Comparison of ENCODE assay signal across 12 mouse cellular contexts in the genomic region with DNA sequence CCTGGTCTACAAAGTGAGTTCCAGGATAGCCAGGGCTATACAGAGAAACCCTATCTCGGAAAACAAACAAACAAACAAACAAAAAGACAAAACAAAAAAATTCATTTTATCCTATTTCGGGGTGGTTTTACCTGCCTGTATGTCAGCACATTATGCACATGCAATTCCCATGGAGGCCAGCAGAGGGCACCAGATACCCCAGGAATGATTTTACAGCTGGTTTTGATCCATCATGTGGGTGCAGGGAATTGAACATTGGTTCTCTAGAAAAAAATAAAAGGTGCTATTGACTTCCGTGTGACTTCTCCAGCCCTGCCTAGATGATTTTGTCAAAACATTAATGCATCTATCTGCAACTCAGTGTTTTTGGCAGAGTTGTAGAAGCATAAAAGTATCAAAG.
DNase-seq lines count a peak whose midpoint lies in the region; ATAC-seq and TF ChIP-seq lines count a peak whose summit lies in the region.
"Had no signal": no experiment of that assay in that cellular context is flagged by ENCODE, and none has a peak within 500 bp of the region (broad histone marks: within the 10 kb centered on the region; RNA-seq: fewer than 3 reads in every experiment).

No protein-coding gene starts in this region.

- no peak overlapping the region for H3K4me3 ChIP-seq in layer of hippocampus, adult 2 months
- no peak overlapping the region for H3K4me3 ChIP-seq in ES-E14 (ENCODE audit: insufficient read depth in 1 of 2, low read depth in 1 of 2, low read length in 2 of 2, poor library complexity in 1 of 2, severe bottlenecking in 1 of 2)
- H3K4me3 ChIP-seq in liver, postnatal 0 days (ENCODE audit: low read depth, low read length), result no peak overlapping the region
- no peak overlapping the region for H3K4me3 ChIP-seq in heart, embryonic 10.5 days
- H3K4me3 ChIP-seq in neural tube, embryonic 15.5 days (replicated peaks), result no peak overlapping the region
- H3K4me3 ChIP-seq: heart, embryonic 13.5 days; limb, embryonic 13.5 days; midbrain, embryonic 10.5 days had no signal

- DNase-seq in layer of hippocampus, adult 2 months (ENCODE audit: low spot score in 2 of 2), result no peak
- no peak for DNase-seq in layer of hippocampus, postnatal 14 days (ENCODE audit: low spot score in 2 of 2)
- peak; percentile 9 for DNase-seq in CD4-positive helper T cell, adult 2 months (ENCODE audit: low read depth, low spot score)
- peak; percentile 33 for DNase-seq in ES-E14 (ENCODE audit: low read depth, low spot score)
- DNase-seq in liver, postnatal 0 days, result peak; percentile 15
- DNase-seq in ovary, postnatal 10 days (ENCODE audit: low spot score), result no peak
- no peak for DNase-seq in heart, embryonic 10.5 days (ENCODE audit: low spot score)

- H3K27ac ChIP-seq in layer of hippocampus, adult 2 months, result no peak overlapping the region
- no peak overlapping the region for H3K27ac ChIP-seq in ES-E14 (ENCODE audit: insufficient read depth, low read depth, low read length, poor library complexity, severe bottlenecking)
- no peak overlapping the region for H3K27ac ChIP-seq in liver, postnatal 0 days (ENCODE audit: low read depth)
- H3K27ac ChIP-seq in heart, embryonic 10.5 days, result no peak overlapping the region
- no peak overlapping the region for H3K27ac ChIP-seq in neural tube, embryonic 15.5 days (replicated peaks)
- H3K27ac ChIP-seq: heart, embryonic 13.5 days; midbrain, embryonic 10.5 days had no signal

- H3K27me3 ChIP-seq in liver, postnatal 0 days (ENCODE audit: insufficient read depth, low read length), result no peaks in the 10 kb centered on the region
- no peaks in the 10 kb centered on the region for H3K27me3 ChIP-seq in heart, embryonic 10.5 days (ENCODE audit: insufficient read depth, poor library complexity, severe bottlenecking)
- H3K27me3 ChIP-seq in neural tube, embryonic 15.5 days (replicated peaks), result no peaks in the 10 kb centered on the region
- H3K27me3 ChIP-seq: heart, embryonic 13.5 days; limb, embryonic 13.5 days had no signal

- no peaks in the 10 kb centered on the region for H3K36me3 ChIP-seq in ES-E14 (ENCODE audit: control insufficient read depth, insufficient read depth, low read length, poor library complexity, severe bottlenecking)
- no peaks in the 10 kb centered on the region for H3K36me3 ChIP-seq in liver, postnatal 0 days (replicated peaks; ENCODE audit: insufficient read depth, low read length)
- no peaks in the 10 kb centered on the region for H3K36me3 ChIP-seq in heart, embryonic 10.5 days
- H3K36me3 ChIP-seq in neural tube, embryonic 15.5 days, result no peaks in the 10 kb centered on the region
- H3K36me3 ChIP-seq: heart, embryonic 13.5 days; limb, embryonic 13.5 days; midbrain, embryonic 10.5 days had no signal

- ATAC-seq in liver, postnatal 0 days, result no peak
- ATAC-seq in neural tube, embryonic 15.5 days (ENCODE audit: low FRiP score), result no peak
- ATAC-seq: forebrain, embryonic 16.5 days had no signal

- H3K9me3 ChIP-seq in ES-E14 (ENCODE audit: control insufficient read depth, insufficient read depth, low read depth, low read length), result no peaks in the 10 kb centered on the region
- H3K9me3 ChIP-seq in liver, postnatal 0 days (ENCODE audit: low read length), result no peaks in the 10 kb centered on the region
- no peaks in the 10 kb centered on the region for H3K9me3 ChIP-seq in heart, embryonic 10.5 days
- no peaks in the 10 kb centered on the region for H3K9me3 ChIP-seq in neural tube, embryonic 15.5 days (replicated peaks)

- no peak overlapping the region for H3K4me2 ChIP-seq in liver, postnatal 0 days (ENCODE audit: low read depth, low read length)
- no peak overlapping the region for H3K4me2 ChIP-seq in neural tube, embryonic 15.5 days
- H3K4me2 ChIP-seq: heart, embryonic 13.5 days had no signal

- no peak overlapping the region for H3K9ac ChIP-seq in ES-E14 (ENCODE audit: insufficient read depth, low read depth, low read length, poor library complexity, severe bottlenecking)
- H3K9ac ChIP-seq in liver, postnatal 0 days (replicated peaks), result no peak overlapping the region
- H3K9ac ChIP-seq in neural tube, embryonic 15.5 days (replicated peaks), result no peak overlapping the region
- H3K9ac ChIP-seq: heart, embryonic 13.5 days; limb, embryonic 13.5 days had no signal

- TF ChIP-seq EP300 in liver, postnatal 0 days (IDR thresholded peaks at IDR 0.05; ENCODE audit: low read depth), result no peak

- WGBS in liver, postnatal 0 days (ENCODE audit: insufficient replicate concordance), result 87% methylated on average over 3 of the region's 3 CpGs
- WGBS in heart, embryonic 10.5 days, result 88% methylated on average over 3 of the region's 3 CpGs
- 96% methylated on average over 3 of the region's 3 CpGs for WGBS in neural tube, embryonic 15.5 days

- in situ Hi-C loops in ES-E14 (cut with MboI; ENCODE audit: low sequenced_read_pairs in 2 of 2, unreplicated experiment in 2 of 2), result no loop called here

- H3K4me1 ChIP-seq in ES-E14 (ENCODE audit: control insufficient read depth in 2 of 2, insufficient read depth in 2 of 2, low read length in 2 of 2, poor library complexity in 1 of 2), result no peaks in the 10 kb centered on the region
- H3K4me1 ChIP-seq in liver, postnatal 0 days (ENCODE audit: insufficient read depth), result no peaks in the 10 kb centered on the region
- H3K4me1 ChIP-seq in heart, embryonic 10.5 days, result peaks cover 14% of the 10 kb centered on the region; the same call in 1 of the 2 replicates
- H3K4me1 ChIP-seq in neural tube, embryonic 15.5 days, result peaks cover 10% of the 10 kb centered on the region

- TF ChIP-seq CTCF in layer of hippocampus, adult 2 months (conservative IDR thresholded peaks at IDR 0.05), result peak; percentile 72
- peak; percentile 68 for TF ChIP-seq CTCF in liver, postnatal 0 days (IDR thresholded peaks at IDR 0.05; ENCODE audit: low read depth)

TF ChIP-seq in ES-E14, 5 proteins besides CTCF, POLR2A, EP300 and RAD21:
- peak; percentile 76; the same call in 1 of the 2 replicates for TF ChIP-seq ZC3H11A (IDR thresholded peaks at IDR 0.05; ENCODE audit: borderline replicate concordance, low read depth, low read length)
- no peak for TF ChIP-seq CHD2 (IDR thresholded peaks at IDR 0.05; ENCODE audit: low read depth, low read length)
- 0 out of 2 replicates have a peak, but pooled peaks have one; percentile 47 for TF ChIP-seq ZNF384 (IDR thresholded peaks at IDR 0.05; ENCODE audit: low read depth, low read length)
- 0 out of 2 replicates have a peak, but pooled peaks have one; percentile 12 for TF ChIP-seq MAFK (IDR thresholded peaks at IDR 0.05; ENCODE audit: insufficient read depth, low read depth, low read length)
- no peak for TF ChIP-seq HCFC1 (IDR thresholded peaks at IDR 0.05; ENCODE audit: borderline replicate concordance, insufficient read depth, low read length)

Comparison
In these comparisons a context has a peak if more than half of its experiments do, and no peak if none do; other contexts are left out.
1. DNase-seq: peak in CD4-positive helper T cell, adult 2 months (single experiment), ES-E14 (single experiment) and liver, postnatal 0 days (single experiment); none in layer of hippocampus, adult 2 months (0 of 2), layer of hippocampus, postnatal 14 days (0 of 2), ovary, postnatal 10 days (single experiment) and heart, embryonic 10.5 days (single experiment).